Mouse (Mus musculus): ENCODE data around the gene Rhbdl1. TPM values are rescaled to one million over a fixed set of nuclear protein-coding genes. Genes with fewer than 3 reads are reported as not detected.
"Not testable (repeated sequence)": the region's sequence is repeated elsewhere in the genome, so short reads cannot be mapped to it uniquely, and the experiment has no call there.

Gene Rhbdl1
- polyA plus RNA-seq, 1 experiment, result 9.2 TPM

DNA sequence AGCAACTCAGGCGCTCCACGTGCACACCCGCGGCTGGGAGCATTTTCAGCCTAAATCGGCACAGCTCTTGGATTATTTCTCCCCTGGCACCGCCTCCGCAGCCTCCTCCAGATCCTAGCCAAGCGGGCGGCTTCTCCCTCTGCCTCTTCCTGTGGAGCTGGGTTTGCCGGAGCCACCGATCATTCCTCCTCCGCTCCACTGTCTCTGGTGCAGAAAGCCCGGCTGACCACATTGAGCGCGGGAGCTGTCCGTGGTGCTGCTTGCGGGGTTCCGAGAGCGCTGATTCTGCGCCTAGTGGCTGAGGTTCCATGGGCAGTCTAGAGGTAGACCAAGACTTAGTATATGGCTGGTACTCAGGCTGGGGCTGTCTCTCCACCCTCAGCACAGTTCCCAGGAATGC, 23.6 kb downstream of the Rhbdl1 start:
- H3K4me3 ChIP-seq (ENCODE audit: insufficient read depth, low read depth, low read length), result no peak overlapping the region
- H3K36me3 ChIP-seq (ENCODE audit: control insufficient read depth, insufficient read depth, low read length), result no peaks in the 10 kb centered on the region
- H3K27me3 ChIP-seq (replicated peaks; ENCODE audit: control insufficient read depth, insufficient read depth, low read length), result no peaks in the 10 kb centered on the region
- H3K4me1 ChIP-seq (ENCODE audit: control insufficient read depth, insufficient read depth, low read length), result 0 out of 2 replicates have a peak, but pooled peaks cover 3% of the 10 kb centered on the region
- peak; percentile 67 for TF ChIP-seq CTCF (conservative IDR thresholded peaks at IDR 0.05; ENCODE audit: insufficient read depth, insufficient read length, low read depth, low read length)
- no peak for TF ChIP-seq POLR2A (IDR thresholded peaks at IDR 0.05; ENCODE audit: low read depth, low read length)
- H3K27ac ChIP-seq (ENCODE audit: insufficient read depth, low read depth, low read length), result no peak overlapping the region
- peak; percentile 89 for DNase-seq
- 2% methylated on average over 20 of the region's 20 CpGs for WGBS

DNA sequence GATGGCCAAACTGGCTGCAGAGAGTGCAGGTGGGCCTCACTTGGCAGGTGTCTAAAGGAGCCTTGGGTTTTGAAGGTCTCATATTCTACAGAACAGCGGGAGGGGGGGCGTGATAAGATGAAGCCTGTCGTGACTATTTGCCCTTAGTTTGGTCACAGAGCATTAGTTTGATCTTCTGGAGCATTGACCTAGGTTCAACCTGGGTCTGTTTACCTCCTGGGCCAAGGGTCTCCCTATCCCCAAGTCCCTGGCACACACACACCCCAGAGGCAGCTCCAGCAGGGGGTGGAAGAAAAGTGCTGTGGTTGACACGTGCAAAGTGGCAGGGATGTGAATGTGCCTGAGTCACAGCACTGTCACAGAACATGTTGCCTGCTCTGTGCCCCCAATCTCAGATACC, 26.2 kb downstream of the Rhbdl1 start:
- WGBS, result 79% methylated on average over 4 of the region's 4 CpGs

DNA sequence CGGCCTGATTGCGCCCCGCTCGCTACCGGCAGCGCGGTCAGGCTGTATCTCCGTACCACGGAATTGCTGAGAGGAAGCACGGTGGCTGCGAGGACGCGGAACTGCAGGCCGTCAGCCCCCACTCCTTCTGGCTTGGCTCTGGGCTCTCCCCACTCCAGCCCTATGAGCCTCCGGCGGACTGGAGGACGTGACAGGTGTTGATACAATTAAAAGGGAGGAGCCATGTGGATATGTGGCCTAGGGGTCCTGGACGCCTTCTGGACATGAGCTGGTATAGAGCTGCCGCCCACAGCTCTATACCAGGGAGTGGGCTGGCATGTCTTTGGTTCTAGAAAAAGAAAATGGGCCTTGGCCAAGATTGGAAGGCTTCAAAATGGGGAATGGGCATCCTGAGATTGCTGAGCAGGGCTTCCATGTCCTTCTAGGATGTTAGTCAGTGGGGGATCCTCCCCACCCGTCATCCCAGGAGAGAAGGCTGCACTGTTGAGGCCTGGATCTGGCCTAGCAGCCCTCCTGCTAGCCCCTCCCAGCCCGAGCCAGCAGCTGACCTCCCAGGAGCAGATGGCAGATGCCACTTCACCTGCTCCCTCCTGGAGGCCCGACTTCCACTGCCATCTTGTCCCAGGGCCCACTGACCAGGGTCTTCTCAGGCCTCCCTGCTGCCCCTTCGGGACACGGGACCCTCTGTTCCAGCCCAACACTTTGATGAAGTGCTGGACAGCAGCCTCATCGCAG, 27.3 kb downstream of the Rhbdl1 start:
- TF ChIP-seq POLR2A (IDR thresholded peaks at IDR 0.05; ENCODE audit: low read depth, low read length) (no peak), CTCF (conservative IDR thresholded peaks at IDR 0.05; ENCODE audit: insufficient read depth, insufficient read length, low read depth, low read length) (no peak)
- WGBS, result 16% methylated on average over 25 of the region's 25 CpGs
- peak overlapping the region; percentile 63 for H3K4me3 ChIP-seq (ENCODE audit: insufficient read depth, low read depth, low read length)
- no peaks in the 10 kb centered on the region for H3K36me3 ChIP-seq (ENCODE audit: control insufficient read depth, insufficient read depth, low read length)
- H3K27ac ChIP-seq (ENCODE audit: insufficient read depth, low read depth, low read length), result no peak overlapping the region
- H3K4me1 ChIP-seq (ENCODE audit: control insufficient read depth, insufficient read depth, low read length), result 0 out of 2 replicates have a peak, but pooled peaks cover 3% of the 10 kb centered on the region
- DNase-seq, result no peak
- no peaks in the 10 kb centered on the region for H3K27me3 ChIP-seq (replicated peaks; ENCODE audit: control insufficient read depth, insufficient read depth, low read length)

More for the DNA sequence above, 26.2 kb downstream of the Rhbdl1 start:
- H3K4me1 ChIP-seq (ENCODE audit: control insufficient read depth, insufficient read depth, low read length), result 0 out of 2 replicates have a peak, but pooled peaks cover 3% of the 10 kb centered on the region
- TF ChIP-seq CTCF (conservative IDR thresholded peaks at IDR 0.05; ENCODE audit: insufficient read depth, insufficient read length, low read depth, low read length) (no peak), POLR2A (IDR thresholded peaks at IDR 0.05; ENCODE audit: low read depth, low read length) (no peak)
- DNase-seq, result no peak
- H3K36me3 ChIP-seq (ENCODE audit: control insufficient read depth, insufficient read depth, low read length), result no peaks in the 10 kb centered on the region
- H3K4me3 ChIP-seq (ENCODE audit: insufficient read depth, low read depth, low read length), result no peak overlapping the region
- no peak overlapping the region for H3K27ac ChIP-seq (ENCODE audit: insufficient read depth, low read depth, low read length)
- no peaks in the 10 kb centered on the region for H3K27me3 ChIP-seq (replicated peaks; ENCODE audit: control insufficient read depth, insufficient read depth, low read length)

- H3K27ac ChIP-seq (ENCODE audit: insufficient read depth, low read depth, low read length), result no peak within 1 kb of the TSS
- TF ChIP-seq CTCF (conservative IDR thresholded peaks at IDR 0.05; ENCODE audit: insufficient read depth, insufficient read length, low read depth, low read length), result no peak
- TF ChIP-seq POLR2A (IDR thresholded peaks at IDR 0.05; ENCODE audit: low read depth, low read length), result no peak
- 0 out of 2 replicates have a peak, but pooled peaks cover 3% of the 10 kb centered on the region for H3K4me1 ChIP-seq (ENCODE audit: control insufficient read depth, insufficient read depth, low read length)
- H3K36me3 ChIP-seq (ENCODE audit: control insufficient read depth, insufficient read depth, low read length), result no peaks in the 10 kb centered on the region
- no peaks in the 10 kb centered on the region for H3K27me3 ChIP-seq (replicated peaks; ENCODE audit: control insufficient read depth, insufficient read depth, low read length)
- WGBS, result 1% methylated on average over 96 of the region's 100 CpGs
- DNase-seq, result peak; percentile 75
- peak within 1 kb of the TSS; percentile 63 for H3K4me3 ChIP-seq (ENCODE audit: insufficient read depth, low read depth, low read length)
Measured at GRCm38 (mm10) chr17:25808789-25809605, 28.1 kb downstream of the Rhbdl1 start, which contains the start of gene Fbxl16. Fbxl16 (plus strand) TSS chr17:25809085.

- TF ChIP-seq POLR2A (IDR thresholded peaks at IDR 0.05; ENCODE audit: low read depth, low read length) (no peak), CTCF (conservative IDR thresholded peaks at IDR 0.05; ENCODE audit: insufficient read depth, insufficient read length, low read depth, low read length) (no peak)
- H3K36me3 ChIP-seq (ENCODE audit: control insufficient read depth, insufficient read depth, low read length), result no peaks in the 10 kb centered on the region
- WGBS, result 49% methylated on average over 5 of the region's 5 CpGs
Measured at GRCm38 (mm10) chr17:25808028-25808427, 29.1 kb downstream of the Rhbdl1 start.

DNA sequence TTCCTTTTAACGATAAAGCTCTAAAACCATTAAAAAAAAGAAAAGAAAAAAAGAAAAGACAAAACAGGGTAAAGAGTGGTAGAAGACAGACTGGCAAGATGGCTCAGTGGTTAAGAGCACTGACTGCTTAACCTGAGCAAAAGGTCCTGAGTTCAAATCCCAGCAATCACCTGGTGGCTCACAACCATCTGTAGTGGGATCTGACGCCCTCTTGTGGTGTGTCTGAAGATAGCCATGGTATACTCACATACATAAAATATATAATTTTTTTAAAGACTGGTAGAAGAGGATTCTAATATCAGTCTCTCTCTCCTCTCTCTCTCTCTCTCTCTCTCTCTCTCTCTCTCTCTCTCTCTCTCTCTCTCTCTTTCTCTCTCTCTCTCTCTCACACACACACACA, 29.6 kb downstream of the Rhbdl1 start:
- H3K27me3 ChIP-seq (replicated peaks; ENCODE audit: control insufficient read depth, insufficient read depth, low read length); H3K27ac ChIP-seq (ENCODE audit: insufficient read depth, low read depth, low read length); DNase-seq; H3K4me3 ChIP-seq (ENCODE audit: insufficient read depth, low read depth, low read length); H3K36me3 ChIP-seq (ENCODE audit: control insufficient read depth, insufficient read depth, low read length); H3K4me1 ChIP-seq (ENCODE audit: control insufficient read depth, insufficient read depth, low read length): not testable (repeated sequence)
- WGBS, result 37% methylated on average over 2 of the region's 2 CpGs

More at GRCm38 (mm10) chr17:25808028-25808427, 29.1 kb downstream of the Rhbdl1 start:
- H3K27me3 ChIP-seq (replicated peaks; ENCODE audit: control insufficient read depth, insufficient read depth, low read length), result no peaks in the 10 kb centered on the region
- 0 out of 2 replicates have a peak, but pooled peaks cover 3% of the 10 kb centered on the region for H3K4me1 ChIP-seq (ENCODE audit: control insufficient read depth, insufficient read depth, low read length)
- H3K4me3 ChIP-seq (ENCODE audit: insufficient read depth, low read depth, low read length), result no peak overlapping the region
- DNase-seq, result no peak
- H3K27ac ChIP-seq (ENCODE audit: insufficient read depth, low read depth, low read length), result no peak overlapping the region

DNA sequence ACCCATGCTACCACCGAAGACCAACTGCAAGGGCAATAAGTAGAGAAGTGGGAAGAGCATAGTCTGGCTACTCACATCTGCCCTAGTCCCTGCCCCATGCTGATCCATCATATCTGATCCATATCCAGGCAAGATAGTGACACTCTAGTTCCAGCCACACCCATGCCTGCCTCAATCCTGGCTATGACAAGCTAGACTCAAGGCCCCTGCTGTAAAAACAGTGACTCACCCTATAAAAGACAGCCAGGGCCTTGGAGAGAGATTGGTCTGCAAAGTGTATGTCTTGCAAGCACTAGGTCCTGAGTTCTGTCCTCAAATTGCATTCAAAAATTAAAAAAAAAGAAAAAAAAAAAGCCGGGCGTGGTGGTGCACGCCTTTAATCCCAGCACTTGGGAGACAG, 30.6 kb downstream of the Rhbdl1 start:
- 73% methylated on average over 4 of the region's 4 CpGs for WGBS
- no peaks in the 10 kb centered on the region for H3K27me3 ChIP-seq (replicated peaks; ENCODE audit: control insufficient read depth, insufficient read depth, low read length)
- 0 out of 2 replicates have a peak, but pooled peaks cover 3% of the 10 kb centered on the region for H3K4me1 ChIP-seq (ENCODE audit: control insufficient read depth, insufficient read depth, low read length)
- DNase-seq, result no peak
- H3K36me3 ChIP-seq (ENCODE audit: control insufficient read depth, insufficient read depth, low read length), result no peaks in the 10 kb centered on the region
- H3K27ac ChIP-seq (ENCODE audit: insufficient read depth, low read depth, low read length), result no peak overlapping the region
- TF ChIP-seq POLR2A (IDR thresholded peaks at IDR 0.05; ENCODE audit: low read depth, low read length) (no peak), CTCF (conservative IDR thresholded peaks at IDR 0.05; ENCODE audit: insufficient read depth, insufficient read length, low read depth, low read length) (no peak)
- H3K4me3 ChIP-seq (ENCODE audit: insufficient read depth, low read depth, low read length), result no peak overlapping the region
